Mouse (Mus musculus): ENCODE data around the gene Sidt1.

The Sidt1 gene

GRCm38 (mm10) chr16:44243323-44243722 is 89.7 kb downstream of the Sidt1 start:
- no peak for DNase-seq

DNA sequence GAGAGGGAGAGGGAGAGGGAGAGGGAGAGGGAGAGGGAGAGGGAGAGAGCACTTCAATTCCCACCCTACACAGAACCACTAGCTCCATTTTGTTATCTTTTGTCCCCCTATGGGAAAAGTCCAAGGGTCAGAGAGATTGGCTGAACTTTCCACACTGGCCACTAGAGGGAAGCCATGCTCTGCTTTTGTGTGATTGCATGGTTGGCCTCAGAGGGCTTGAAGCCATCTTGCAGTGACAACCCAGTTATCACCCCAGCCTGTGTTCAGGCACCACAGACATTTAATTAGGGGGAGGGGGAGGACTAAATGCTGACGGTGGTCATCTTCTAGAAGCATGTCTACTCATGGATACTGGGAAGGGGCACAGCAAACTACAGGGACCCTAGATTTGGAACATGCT is 90.4 kb downstream of the Sidt1 start:
- DNase-seq, result peak; percentile 88 to 90

DNA sequence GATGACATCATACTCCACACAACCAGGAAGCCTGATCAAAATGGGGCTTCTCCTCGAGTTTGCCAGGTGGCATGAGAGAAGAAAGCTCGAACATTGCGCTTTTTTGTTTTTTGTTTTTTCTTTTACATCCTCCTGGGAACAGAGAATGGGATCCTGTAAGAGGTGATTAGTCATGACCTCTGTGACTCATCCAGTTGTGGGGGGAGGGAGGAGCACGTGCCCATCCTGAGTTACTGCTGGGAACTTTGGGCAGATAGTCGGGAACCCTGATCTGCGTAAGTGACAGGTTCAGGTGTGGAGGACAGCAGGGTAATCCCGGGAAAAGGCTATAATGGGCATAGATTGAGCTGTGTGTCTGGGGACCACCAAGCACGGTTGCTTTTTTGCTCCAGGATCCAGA is 92.6 kb downstream of the Sidt1 start:
- peak in 1 of 2 experiments; percentile 2 for DNase-seq

DNA sequence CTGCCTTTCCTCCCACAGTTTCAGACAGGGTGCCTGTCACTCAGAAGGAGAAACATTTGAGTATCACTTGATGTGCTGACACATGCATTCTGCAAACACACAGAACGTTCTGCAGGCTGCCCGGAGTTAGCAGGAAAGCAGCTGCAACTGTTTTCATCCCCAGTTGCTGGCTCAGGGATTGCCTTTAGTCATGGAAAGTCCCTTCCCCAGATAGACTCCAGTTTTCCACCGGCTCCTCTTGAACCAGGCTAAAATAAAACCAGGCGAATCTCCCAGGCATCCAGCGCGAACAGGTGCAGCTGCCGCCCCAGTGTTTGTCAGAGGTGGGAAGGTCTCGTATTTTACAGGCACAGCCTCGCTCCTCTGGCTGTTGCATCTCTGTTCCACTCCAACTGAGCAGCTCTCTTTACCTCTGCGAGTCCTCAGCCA is 94.1 kb downstream of the Sidt1 start:
- peak in 1 of 2 experiments; percentile 18 for DNase-seq

DNA sequence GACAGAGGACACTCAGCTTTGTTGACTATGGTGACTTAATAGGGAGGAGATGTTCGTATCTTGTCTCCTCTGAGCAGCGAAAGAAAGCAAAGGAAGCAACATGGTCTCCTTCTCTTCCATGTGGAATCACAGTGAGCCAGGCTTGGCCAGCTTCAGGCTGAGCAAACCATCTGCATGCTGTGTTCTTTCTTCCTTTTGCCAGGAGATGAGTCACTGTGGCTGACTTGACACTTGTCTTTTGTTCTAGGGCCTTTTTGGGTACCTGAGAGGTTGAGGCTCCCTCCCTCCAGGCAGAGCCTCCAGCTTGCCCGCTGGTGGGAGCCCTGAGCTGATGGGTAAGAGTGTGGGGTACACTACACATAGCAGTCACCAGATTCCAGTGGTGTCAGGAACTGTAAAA is 95.2 kb downstream of the Sidt1 start:
- peak; percentile 68 to 76 for DNase-seq

DNA sequence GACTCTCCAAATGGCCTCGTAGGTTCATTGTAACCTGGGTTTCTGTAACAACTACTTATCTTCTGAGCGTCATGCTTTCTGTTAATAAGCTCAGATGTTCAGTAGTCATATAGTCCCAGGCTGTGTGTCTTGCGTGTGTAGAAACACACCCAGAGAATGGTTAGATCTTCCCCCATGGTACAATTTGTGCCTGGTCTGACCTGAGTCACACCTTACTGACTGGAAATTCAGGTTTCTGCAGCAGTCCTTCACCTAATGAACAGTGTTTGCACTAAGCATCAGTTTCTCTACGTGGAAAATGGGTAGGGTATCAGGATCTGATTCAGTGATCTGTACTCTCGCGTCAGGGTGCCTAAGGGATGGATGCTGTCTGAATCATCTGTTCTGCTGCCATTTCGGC is 100.0 kb downstream of the Sidt1 start:
- DNase-seq, result no peak

- no peak for DNase-seq
These were observed 106.2 kb downstream of the Sidt1 start for GRCm38 (mm10) chr16:44226706-44227291.

DNA sequence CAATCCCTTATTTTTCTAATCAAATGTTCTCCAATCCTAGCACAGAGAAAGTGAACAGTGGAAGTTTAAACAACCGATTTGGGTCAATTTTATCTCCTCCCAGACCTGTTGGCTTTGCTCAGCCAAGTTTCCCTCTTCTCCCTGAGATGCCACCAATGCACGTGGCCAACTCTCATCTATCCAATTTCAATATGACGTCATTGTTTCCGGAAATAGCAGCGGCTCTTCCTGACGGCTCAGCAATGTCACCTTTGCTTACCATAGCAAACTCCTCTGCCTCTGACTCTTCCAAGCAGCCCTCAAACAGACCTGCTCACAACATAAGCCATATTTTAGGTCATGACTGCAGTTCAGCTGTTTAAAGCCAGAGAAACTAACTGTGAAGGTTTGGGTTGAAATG is 111.5 kb downstream of the Sidt1 start:
- peak in 1 of 2 experiments; percentile 33 for DNase-seq

- no peak for DNase-seq
These were observed 116.6 kb downstream of the Sidt1 start for GRCm38 (mm10) chr16:44216417-44216816.

DNA sequence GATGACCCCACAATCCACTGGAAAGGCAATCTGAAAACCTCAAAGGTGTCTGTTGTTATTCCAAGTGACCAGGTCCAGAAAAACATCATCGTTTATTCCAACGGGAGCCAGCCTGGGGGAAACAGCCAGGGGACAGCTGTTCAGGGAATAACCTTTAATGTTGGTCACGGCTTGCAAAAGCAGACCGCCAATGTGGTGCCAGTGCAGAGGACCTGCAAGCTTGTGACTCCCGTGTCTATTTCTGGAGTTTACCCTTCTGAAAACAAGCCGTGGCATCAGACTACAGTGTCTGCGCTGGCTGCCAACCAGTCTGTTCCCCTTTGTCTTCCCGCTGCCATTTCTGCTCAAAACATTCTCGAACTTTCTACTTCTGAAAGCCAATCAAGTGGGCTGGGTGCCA is 117.5 kb downstream of the Sidt1 start:
- DNase-seq, result no peak

DNA sequence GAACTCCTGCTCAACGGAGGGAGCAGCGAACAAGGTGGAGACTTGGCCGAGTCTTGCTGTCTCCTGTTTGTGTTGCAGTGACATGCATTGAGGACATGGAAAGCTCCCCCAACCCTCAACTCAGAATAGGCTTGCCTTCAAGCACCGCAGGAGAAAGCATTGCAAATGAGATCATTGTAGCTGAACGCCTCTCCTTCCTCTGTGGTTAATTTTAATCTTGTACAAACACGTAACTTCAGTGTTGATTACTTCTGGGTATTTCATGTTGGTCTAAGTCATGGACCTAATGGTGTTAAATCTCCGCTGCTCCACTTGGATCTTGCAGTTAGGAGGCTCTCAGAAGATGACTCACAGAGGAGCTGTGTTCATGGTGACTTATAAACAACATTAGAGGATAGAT is 120.3 kb downstream of the Sidt1 start:
- DNase-seq, result no peak

GRCm38 (mm10) chr16:44211054-44211414 is 122.0 kb downstream of the Sidt1 start:
- no peak for DNase-seq

- DNase-seq, result peak; percentile 47 to 51
These were observed 122.6 kb downstream of the Sidt1 start for GRCm38 (mm10) chr16:44210156-44211053.

DNA sequence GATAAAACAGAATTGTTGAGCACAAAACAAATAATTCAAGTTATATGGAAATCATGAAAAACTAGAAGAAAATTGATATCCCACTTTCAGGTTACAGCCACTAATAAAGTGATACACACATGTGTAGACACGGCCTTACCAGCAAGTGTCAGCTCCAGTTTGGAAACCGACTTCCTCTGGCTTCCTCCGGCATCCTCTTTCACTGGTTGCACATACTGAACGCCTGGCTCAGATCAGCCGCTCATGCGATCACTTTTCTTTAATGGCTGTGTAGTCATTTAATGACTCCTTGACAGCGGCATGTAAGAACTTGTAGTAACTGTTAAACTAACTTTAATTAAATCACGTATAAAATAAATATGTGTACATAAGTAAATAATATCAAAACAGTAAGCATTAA is 127.0 kb downstream of the Sidt1 start:
- DNase-seq, result no peak

GRCm38 (mm10) chr16:44204331-44204730 is 128.7 kb downstream of the Sidt1 start:
- peak; percentile 77 to 80 for DNase-seq

DNA sequence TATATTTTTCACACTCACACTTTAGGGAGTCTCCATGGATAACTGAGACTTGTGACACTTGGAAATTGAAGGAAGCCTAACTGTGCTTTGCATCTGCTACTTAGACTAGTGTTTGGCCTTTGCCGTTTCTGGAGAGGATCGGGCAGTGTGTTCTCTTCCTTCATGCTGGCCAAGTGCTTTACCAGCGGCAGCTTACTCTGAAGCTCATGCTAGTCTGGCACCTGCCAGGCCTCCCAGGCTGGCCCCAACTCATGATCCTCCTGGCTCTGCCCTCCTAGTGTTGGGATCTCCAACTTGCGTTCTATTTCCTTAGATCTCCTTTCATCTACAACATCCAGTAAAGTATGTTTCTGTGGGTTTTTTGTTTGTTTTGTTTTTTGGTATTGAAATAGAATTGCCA is 132.8 kb downstream of the Sidt1 start:
- peak; percentile 45 to 62 for DNase-seq

GRCm38 (mm10) chr16:44199066-44199703 is 133.8 kb downstream of the Sidt1 start:
- no peak for DNase-seq

- peak; percentile 60 to 68 for DNase-seq
These were observed 142.0 kb downstream of the Sidt1 start for GRCm38 (mm10) chr16:44190968-44191367.
